Mouse (Mus musculus) cerebellum, adult 11 months (tissue): Measurements from ENCODE around the gene Cpe.

Experiments used
- DNase-seq: peaks from one replicate; pipeline ENCODE4 v3.0.0; 2022

Gene Cpe

DNA sequence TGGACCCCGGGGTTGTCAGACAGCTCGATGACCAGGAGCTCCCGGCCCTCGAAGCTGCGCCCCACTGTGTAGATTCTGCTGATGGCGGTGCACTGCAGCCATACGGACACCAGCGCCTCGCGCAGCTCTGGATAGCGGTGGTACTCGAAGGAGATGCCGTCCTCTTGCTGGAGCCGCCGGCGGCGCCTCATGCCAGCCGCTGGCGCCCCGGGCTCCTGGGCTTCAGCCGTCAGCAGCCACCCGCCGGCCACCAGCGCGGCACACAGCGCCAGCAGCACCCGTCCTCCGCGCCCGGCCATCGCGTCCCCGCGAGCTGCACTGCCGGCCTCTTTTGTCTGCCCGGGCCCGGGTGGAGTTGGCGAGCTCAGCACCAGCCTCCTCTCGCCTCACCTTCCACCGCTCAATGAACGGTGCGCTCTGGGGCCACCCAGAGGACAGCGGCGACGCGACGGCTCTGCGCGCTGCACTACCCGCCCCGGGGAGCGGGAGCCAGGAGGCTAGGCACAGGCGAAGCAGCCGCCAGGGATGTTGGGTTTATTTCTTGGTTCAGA is at the start of gene Cpe:
TSS of gene Cpe (minus strand) at position 404 of the 551 bp plus-strand sequence.
- DNase-seq, result peak; percentile 92

- no peak for DNase-seq
Measured at GRCm38 (mm10) chr8:64740547-64741211, 47.8 kb upstream of the Cpe start.

- no peak for DNase-seq
Measured at GRCm38 (mm10) chr8:64738916-64739315, 46.1 kb upstream of the Cpe start.

DNA sequence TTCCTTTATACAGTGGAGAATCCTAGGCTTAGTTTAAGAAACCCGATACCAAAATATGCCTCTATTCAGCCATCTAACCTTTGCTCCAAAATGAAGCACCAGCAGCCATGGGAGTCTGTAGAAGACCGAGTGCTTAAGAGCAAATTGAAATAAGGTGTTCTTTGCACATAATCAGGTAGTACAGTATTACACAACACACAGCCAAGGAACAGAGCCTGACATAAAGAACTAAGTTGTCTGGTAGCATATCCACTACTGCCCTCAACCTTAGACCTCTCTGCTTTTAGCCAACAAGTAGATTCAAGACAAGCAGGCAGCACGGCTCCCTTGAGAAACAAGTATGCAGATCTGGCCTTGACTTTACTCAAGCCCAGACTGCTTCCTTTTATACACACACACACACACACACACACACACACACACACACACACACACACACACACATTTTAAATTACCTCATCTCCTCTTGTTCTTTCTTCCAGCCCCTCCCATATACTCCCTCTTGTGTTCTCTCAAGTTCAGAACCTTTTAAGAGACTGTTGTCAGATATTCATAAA is 44.0 kb upstream of the Cpe start:
- DNase-seq, result no peak

GRCm38 (mm10) chr8:64735161-64735560 is 42.3 kb upstream of the Cpe start:
- DNase-seq, result no peak

- DNase-seq, result peak; percentile 96
Measured at GRCm38 (mm10) chr8:64733271-64733943, 40.6 kb upstream of the Cpe start, which contains the start of gene Msmo1. TSS of gene Msmo1 (minus strand) at chr8:64733792.

DNA sequence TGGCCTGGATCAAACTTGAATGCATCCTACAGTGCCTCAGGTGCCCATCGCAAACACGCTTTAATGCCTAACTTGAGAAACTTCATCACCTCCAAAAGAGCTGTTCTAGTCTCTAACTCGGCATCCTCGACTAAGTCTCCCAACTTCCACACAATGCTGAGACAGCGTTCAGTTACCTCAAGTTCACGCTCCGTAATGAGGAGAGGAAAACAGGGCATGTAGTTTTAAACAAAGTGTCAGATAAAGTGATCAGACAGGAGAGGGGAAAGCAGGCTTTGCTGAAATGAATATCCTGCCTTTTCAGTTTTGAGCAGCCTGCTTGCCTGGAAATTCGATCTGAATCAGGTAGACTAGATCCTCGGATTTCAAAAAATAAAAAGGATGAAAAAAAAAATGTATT is 39.7 kb upstream of the Cpe start:
- DNase-seq, result no peak

DNA sequence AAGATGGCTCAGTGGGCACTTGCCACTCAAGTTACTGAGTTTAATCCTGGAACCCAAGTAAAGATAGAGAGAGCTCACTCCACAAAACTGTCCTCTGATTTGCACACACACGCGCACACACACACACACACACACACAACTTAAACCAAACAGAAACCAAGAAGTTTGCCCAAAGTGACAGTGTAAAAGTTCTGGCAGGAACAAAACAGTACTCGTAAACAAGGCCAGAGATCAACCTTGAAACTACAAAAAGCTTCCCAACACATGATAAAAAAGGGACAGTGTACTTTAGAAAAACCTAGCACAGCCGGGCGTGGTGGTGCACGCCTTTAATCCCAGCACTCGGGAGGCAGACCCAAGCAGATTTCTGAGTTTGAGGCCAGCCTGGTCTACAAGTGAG is 35.3 kb upstream of the Cpe start:
- no peak for DNase-seq

- no peak for DNase-seq
Measured at GRCm38 (mm10) chr8:64726190-64726695, 33.4 kb upstream of the Cpe start.

DNA sequence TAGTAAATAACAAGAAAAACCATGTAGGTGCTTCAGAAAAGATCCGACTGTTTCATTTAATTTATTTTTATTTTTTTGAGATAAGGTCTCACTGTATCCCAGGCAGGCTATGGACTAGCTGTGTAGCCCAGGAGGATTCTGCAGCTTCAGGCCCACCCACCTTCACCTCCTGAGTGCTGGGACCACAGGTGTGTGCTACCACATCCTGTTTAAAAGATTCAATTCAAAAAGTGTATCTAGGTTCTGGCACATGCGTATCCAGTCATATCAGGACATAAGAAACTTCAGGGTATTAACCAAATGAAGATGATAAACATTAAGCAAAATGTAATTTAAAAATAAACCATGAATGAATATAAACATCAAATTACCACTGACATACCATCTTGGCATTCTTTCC is 30.4 kb upstream of the Cpe start:
- no peak for DNase-seq

DNA sequence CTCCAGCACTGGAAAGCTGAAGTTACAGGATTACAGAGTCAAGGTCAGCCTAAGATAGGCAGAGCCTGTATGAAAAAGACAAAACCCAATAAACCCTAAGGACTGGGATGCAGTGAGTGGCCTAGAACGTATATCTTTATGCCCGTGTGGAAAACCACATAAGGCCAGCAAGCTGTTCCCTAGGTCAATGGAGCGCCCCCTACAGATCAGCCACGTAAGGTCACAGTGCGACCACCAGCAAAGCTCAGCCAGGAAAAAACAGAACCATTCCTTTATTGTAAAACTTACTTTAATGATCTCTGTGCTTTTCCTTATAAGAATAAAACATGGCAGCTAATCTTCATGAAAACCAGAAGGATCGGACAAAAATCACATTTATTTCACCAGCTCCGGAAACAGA is 25.0 kb upstream of the Cpe start:
- DNase-seq, result no peak

DNA sequence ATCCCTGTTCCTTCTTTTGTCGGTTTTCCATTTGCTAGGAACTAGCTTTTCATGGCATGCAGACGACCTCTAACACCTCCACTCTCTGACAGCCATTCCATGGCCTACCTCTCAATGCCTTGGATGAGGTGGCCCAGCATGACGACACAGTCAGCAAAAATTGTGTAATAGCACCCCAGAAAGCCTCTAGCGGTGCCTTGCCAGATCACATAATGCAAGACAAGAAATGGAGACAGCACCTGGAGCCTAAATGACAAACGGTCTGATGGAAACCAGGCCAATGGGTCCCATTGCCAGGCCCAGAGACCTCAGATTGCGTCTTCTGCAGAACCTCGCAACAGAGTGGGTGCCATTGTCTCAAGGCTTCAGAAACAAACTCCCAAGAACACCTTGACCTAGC is 19.6 kb upstream of the Cpe start:
- DNase-seq, result no peak

DNA sequence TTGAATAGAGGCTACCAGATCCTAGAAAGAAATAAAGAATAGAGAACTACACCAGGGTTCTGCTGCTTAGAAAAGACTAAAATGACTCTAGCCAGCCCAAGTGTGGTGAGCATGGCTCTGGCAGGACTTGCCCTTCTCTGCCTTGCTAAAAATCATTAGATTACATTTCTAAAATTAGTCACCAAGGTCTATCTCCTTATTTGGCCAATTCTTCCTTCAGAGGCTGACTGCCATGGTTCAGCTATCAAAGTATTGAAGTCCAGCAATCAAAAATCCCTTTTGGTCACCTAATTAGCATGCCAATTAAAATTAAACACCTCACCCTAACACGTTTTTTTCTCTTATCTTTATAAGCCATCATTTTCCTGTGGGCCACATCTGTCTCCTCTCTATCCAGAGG is 18.7 kb upstream of the Cpe start:
- DNase-seq, result no peak

GRCm38 (mm10) chr8:64707481-64707880 is 14.6 kb upstream of the Cpe start:
- DNase-seq, result no peak

- DNase-seq, result no peak
Measured at GRCm38 (mm10) chr8:64703191-64703590, 10.3 kb upstream of the Cpe start.

GRCm38 (mm10) chr8:64691591-64692401 is 1.1 kb downstream of the Cpe start:
- DNase-seq, result peak; percentile 26

DNA sequence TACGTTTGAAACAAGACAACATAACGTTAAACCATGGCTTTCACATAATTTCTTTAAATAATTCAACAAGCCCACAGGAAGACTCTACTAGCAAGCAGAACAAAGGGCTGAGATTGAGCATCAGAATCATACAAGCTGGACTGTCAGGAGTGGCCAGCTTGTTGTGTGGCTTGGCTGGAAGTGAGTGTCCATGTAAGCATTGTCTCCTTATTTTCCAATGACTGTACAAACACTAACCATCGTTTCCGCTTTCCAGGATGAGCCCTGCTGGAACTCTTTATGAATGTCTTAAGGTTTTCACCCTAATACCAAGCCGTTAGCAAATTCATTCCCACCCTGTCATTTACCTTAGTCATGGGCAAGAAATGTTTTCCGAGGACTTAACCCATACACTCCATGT is 2.0 kb downstream of the Cpe start:
- DNase-seq, result no peak

GRCm38 (mm10) chr8:64690306-64690705 is 2.5 kb downstream of the Cpe start:
- DNase-seq, result no peak

DNA sequence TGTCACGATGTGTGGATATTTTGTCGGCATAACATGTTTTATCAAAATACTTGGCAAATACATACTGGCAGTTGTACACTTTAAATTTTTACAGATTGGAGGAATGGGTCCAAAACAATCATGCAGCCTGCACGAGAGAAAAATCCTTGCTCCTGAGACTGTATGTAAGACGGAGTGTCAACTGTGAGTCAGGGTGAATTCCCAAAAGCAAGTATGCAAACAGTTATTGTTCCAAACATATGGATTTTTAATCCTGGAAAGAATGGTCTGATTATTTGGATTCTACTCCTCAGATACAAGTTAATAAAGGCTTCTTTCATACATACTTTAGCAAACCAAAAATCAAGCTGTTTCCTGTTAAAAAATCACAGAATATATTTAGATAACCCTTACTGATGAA is 4.1 kb downstream of the Cpe start:
- DNase-seq, result no peak

GRCm38 (mm10) chr8:64688161-64688560 is 4.7 kb downstream of the Cpe start:
- DNase-seq, result no peak

DNA sequence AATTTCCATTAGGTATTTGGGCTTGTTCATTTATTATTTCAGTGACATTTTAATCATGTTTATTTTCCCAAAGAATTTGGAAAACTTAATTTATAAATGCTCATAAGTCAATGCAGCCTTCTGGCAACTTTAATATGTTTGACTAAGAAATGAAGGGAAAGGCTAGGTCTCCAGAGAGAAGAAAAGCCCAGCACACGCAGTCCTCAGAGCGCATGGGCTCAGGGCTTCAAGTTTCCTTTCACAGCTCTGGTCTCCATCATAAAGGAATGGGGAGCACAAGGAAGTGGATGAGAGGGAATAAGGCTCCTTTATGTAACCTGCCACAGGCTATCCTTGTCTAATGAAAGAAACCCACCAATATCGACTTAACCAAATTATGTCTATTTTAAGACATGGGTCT is 10.4 kb downstream of the Cpe start:
- DNase-seq, result no peak

DNA sequence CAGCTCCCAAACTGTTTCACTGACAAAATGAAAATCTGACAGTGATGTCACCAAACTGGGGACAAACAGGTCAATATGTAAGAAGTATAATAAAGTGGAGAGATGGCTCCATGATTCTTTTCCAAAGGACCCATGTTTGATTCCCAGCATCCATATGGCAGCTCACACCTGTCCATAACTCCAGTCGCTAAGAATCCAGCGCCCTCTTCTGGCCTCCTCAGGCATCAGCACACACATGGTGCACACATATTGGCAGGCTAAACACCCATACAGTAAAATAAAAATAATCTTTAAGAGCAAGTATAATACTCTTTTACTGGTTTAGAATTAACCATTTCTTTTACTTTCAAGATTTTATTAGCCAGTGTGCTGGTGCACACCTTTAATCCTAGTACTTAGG is 16.5 kb downstream of the Cpe start:
- no peak for DNase-seq

DNA sequence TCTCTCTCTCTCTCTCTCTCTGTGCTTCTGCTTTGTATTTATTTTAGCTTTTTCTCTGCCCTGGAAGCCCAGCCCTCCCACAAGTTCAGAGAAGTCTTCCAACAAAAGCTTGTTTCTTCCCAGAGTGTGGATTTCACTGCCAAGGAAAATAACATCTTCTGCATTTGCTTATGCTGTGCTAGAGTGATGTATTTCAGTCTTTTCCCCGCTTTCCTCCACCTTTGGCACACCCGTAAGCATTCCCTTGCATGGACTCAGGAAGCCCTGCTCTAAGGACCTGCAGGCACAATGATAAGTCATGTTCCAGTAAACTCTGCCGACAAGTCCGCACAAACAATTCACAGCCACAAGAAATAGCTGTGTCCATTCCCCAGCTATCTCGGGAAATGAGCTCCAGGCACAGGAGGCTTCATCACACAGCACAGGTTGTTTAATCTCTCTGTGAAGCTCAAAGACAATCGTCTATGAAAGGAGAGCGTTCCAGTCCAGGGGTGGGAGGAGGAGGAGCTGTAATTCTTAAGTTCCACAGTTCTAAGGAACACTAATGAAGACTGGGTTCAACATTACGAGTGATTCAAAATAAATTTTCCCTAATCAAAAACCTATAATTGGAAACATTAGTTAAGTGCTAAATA is 17.8 kb downstream of the Cpe start:
- no peak for DNase-seq
